Mouse (Mus musculus): ENCODE results near the gene Nradd. TPM values are rescaled to one million over a fixed set of nuclear protein-coding genes. Genes with fewer than 3 reads are reported as not detected.

The Nradd gene
- total and polyA plus RNA-seq, 2 experiments from 2014 or later: 19.1 to 21.3 TPM

DNA sequence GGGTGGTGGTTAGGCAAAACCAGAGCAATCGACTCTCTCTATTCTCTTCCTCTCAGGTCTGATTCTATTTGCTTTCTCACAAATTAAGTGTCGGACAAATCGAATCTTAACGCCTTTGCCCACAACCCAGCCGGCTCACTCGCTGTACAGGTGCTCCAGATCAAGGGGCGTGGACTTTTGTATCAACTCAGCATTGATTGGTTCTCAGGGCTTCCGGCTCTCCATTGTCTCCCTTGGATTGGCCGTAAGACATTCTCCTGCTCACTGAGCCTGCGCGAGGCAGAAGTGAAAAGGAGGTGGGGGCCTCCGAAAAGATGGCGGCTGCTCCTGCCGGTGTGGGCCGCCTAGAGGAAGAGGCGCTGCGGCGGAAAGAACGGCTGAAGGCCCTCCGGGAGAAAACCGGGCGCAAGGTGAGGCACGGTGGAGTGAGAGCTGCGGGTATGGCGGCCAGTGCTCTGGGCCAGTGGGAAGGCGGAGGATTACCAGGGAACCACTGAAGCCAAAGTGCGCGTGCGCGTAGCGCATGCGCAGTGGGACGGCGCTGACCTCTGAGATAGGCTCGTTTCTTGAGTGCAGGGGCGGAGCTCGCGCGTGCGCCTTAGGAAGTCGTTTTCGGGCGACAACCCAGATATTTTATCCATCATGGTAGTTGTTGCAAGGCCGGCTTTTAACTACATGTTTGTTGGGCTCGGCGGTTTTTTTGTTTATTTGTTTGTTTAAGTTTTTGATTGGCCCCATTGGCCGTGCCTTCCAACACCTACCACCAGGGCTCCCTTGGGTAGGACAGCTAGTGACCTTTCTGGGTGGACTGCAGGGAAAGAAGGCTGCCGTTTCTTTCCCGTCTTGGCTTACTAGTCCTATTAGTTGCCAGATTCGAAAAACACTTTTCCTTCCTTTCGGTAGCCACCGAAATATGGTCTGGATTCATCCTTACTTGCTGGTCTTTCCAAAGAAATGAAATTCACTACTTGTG, 32.3 kb upstream of the Nradd start, which contains the start of gene Ccdc12:
Gene Ccdc12 (plus strand): TSS at position 255 of the 973 bp plus-strand sequence.
- H3K4me3 ChIP-seq (ENCODE audit: low read depth, low read length): peak within 1 kb of the TSS; percentile 75
- 0 out of 2 replicates have a peak, but pooled peaks cover 3% of the 10 kb centered on the region for H3K36me3 ChIP-seq (ENCODE audit: insufficient read depth)
- no peaks in the 10 kb centered on the region; the same call in 1 of the 2 replicates for H3K27me3 ChIP-seq (ENCODE audit: insufficient read depth, low read length)
- WGBS: under 1% methylated on average over 52 of the region's 52 CpGs
- peaks cover 3% of the 10 kb centered on the region; the same call in 1 of the 2 replicates for H3K4me1 ChIP-seq (ENCODE audit: insufficient read depth)
- H3K9ac ChIP-seq: peak within 1 kb of the TSS; percentile 90
- no peaks in the 10 kb centered on the region for H3K9me3 ChIP-seq (ENCODE audit: low read length)
- peak; percentile 99 for DNase-seq
- peak; percentile 98 for ATAC-seq
- peak; percentile 41; the same call in 1 of the 2 replicates for TF ChIP-seq CTCF (IDR thresholded peaks at IDR 0.05; ENCODE audit: low read depth)
- peak within 1 kb of the TSS; percentile 70 for H3K4me2 ChIP-seq (ENCODE audit: low read depth)
- peak within 1 kb of the TSS; percentile 97 for H3K27ac ChIP-seq (ENCODE audit: low read depth, low read length)

GRCm38 (mm10) chr9:110655651-110656007, 31.4 kb upstream of the Nradd start:
- H3K4me3 ChIP-seq (ENCODE audit: low read depth, low read length): peak overlapping the region; percentile 75
- no peak for TF ChIP-seq CTCF (IDR thresholded peaks at IDR 0.05; ENCODE audit: low read depth)
- peaks cover 4% of the 10 kb centered on the region; the same call in 1 of the 2 replicates for H3K4me1 ChIP-seq (ENCODE audit: insufficient read depth)
- 83% methylated on average over 10 of the region's 10 CpGs for WGBS
- no peaks in the 10 kb centered on the region for H3K9me3 ChIP-seq (ENCODE audit: low read length)
- peak overlapping the region; percentile 90 for H3K9ac ChIP-seq
- no peak for DNase-seq
- H3K36me3 ChIP-seq (ENCODE audit: insufficient read depth): 0 out of 2 replicates have a peak, but pooled peaks cover 3% of the 10 kb centered on the region
- H3K4me2 ChIP-seq (ENCODE audit: low read depth): peak overlapping the region; percentile 70
- no peak for ATAC-seq
- peak overlapping the region; percentile 97 for H3K27ac ChIP-seq (ENCODE audit: low read depth, low read length)
- H3K27me3 ChIP-seq (ENCODE audit: insufficient read depth, low read length): no peaks in the 10 kb centered on the region; the same call in 1 of the 2 replicates

DNA sequence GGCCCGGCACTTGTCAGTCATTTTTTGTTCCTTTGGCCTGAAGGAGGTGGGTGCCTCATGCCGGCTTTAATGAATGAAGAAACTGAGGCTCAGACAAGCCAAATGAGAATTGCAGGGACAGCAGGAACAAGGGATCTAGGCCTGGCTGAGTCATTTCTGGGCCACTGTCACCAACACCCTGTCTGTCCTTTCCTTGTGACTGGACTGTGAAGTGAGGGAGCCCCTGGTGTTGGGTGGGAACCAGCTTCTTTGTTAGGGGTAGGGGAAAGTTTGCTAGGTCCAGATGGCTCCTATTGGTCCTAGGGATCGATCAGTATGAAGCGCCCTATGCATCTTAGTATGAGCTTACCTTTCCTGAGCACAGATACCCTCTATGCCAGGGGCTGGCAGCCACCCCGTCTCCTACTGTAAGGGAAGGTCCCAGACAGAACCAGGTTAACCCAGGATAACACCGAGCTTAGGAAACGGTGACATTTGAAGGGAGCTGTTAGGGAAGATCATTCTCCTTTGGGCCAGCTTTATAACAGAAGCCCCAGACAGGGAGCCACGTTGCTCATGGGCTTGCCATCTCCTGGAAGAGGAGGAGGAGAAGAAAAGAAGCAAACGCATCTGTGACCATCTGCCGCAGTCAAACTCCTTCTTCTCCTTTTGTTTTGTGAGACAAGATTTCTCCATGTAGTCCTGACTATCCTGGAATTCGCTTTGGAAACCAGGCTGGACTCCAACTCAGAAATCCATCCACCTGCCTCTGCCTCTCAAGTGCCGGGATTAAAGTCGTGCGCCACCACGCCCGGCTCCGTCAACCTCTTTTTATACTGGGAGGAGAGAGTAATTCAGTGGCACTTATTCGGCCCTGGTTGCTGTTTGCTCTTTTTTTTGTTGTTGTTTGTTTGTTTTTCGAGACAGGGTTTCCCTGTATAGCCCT, 30.7 kb upstream of the Nradd start:
- no peak for TF ChIP-seq CTCF (IDR thresholded peaks at IDR 0.05; ENCODE audit: low read depth)
- no peak for DNase-seq
- ATAC-seq: no peak
- Histone ChIP-seq H3K36me3 (ENCODE audit: insufficient read depth) (0 out of 2 replicates have a peak, but pooled peaks cover 3% of the 10 kb centered on the region), H3K9me3 (ENCODE audit: low read length) (no peaks in the 10 kb centered on the region), H3K27me3 (ENCODE audit: insufficient read depth, low read length) (no peaks in the 10 kb centered on the region; the same call in 1 of the 2 replicates), H3K27ac (ENCODE audit: low read depth, low read length) (no peak overlapping the region), H3K4me3 (ENCODE audit: low read depth, low read length) (peak overlapping the region; percentile 51; the same call in 1 of the 2 replicates), H3K9ac (no peak overlapping the region), H3K4me2 (ENCODE audit: low read depth) (peak overlapping the region; percentile 89), H3K4me1 (ENCODE audit: insufficient read depth) (peaks cover 11% of the 10 kb centered on the region)
- WGBS: 80% methylated on average over 19 of the region's 19 CpGs

DNA sequence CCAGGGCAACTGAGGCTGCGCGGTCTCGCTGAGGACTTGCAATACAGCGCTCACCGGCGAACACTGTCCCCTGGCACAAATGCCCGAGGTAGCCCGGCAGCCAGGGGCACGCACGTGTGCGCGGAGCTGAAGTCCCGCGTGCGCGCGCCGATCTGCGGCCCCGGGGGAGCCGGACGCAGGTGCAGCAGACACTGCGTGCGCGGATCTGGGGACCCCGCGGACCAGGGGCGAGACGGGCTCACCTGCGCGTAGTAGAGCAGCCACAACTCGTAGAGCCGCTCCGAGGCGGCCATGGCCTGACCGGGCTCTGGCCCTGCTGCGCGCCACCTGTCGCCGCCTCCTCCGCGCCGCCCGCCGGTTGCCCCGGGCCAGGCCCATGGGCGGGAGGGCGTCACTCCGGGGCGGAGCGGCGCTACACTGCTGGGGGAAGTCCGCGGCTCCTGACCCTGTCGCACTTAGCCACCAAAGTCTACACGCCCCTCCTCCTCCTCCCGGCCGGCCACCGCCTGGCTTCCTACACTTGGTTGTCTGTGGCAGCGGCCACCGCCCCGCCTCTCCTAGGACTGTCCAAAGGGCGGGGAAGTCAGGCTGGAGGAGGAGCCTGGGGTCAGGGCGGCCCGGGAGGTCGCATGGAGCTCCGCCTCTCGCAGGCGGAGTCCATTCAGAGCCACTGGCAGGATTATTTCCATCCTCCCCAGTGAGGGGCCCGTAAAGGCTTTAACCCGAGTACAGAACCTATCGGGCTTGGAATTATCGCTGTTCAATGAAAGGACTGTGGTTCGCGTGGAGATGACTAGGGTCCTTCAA, 29.6 kb upstream of the Nradd start, which contains the start of gene Nbeal2:
Gene Nbeal2 (minus strand): TSS at position 507 of the 807 bp plus-strand sequence.
- peaks cover 17% of the 10 kb centered on the region for H3K4me1 ChIP-seq (ENCODE audit: insufficient read depth)

GRCm38 (mm10) chr9:110652963-110653654, 28.9 kb upstream of the Nradd start:
- ATAC-seq (no peak), DNase-seq (no peak)
- peak overlapping the region; percentile 51 for H3K4me3 ChIP-seq (ENCODE audit: low read depth, low read length)
- no peaks in the 10 kb centered on the region; the same call in 1 of the 2 replicates for H3K27me3 ChIP-seq (ENCODE audit: insufficient read depth, low read length)
- H3K27ac ChIP-seq (ENCODE audit: low read depth, low read length): no peak overlapping the region
- H3K9me3 ChIP-seq (ENCODE audit: low read length): no peaks in the 10 kb centered on the region
- WGBS: 22% methylated on average over 14 of the region's 14 CpGs
- H3K9ac ChIP-seq: peak overlapping the region; percentile 55
- H3K4me1 ChIP-seq (ENCODE audit: insufficient read depth): peaks cover 17% of the 10 kb centered on the region
- TF ChIP-seq CTCF (IDR thresholded peaks at IDR 0.05; ENCODE audit: low read depth): no peak
- no peaks in the 10 kb centered on the region for H3K36me3 ChIP-seq (ENCODE audit: insufficient read depth)
- peak overlapping the region; percentile 89 for H3K4me2 ChIP-seq (ENCODE audit: low read depth)

More for the DNA sequence above, 29.6 kb upstream of the Nradd start, which contains the start of gene Nbeal2:
- peak; percentile 62 for DNase-seq
- Histone ChIP-seq H3K36me3 (ENCODE audit: insufficient read depth) (no peaks in the 10 kb centered on the region), H3K9me3 (ENCODE audit: low read length) (no peaks in the 10 kb centered on the region), H3K27ac (ENCODE audit: low read depth, low read length) (no peak within 1 kb of the TSS), H3K4me2 (ENCODE audit: low read depth) (peak within 1 kb of the TSS; percentile 89), H3K27me3 (ENCODE audit: insufficient read depth, low read length) (no peaks in the 10 kb centered on the region; the same call in 1 of the 2 replicates), H3K4me3 (ENCODE audit: low read depth, low read length) (peak within 1 kb of the TSS; percentile 51), H3K9ac (peak within 1 kb of the TSS; percentile 55)
- ATAC-seq: peak; percentile 25
- TF ChIP-seq CTCF (IDR thresholded peaks at IDR 0.05; ENCODE audit: low read depth): 0 out of 2 replicates have a peak, but pooled peaks have one; percentile 12
- WGBS: under 1% methylated on average over 73 of the region's 75 CpGs
